In genomic region chr15:91063845-91064244, GRCm38 (mm10) we compare ENCODE assay signal across 20 mouse cellular contexts. TPM values are rescaled to one million over a fixed set of nuclear protein-coding genes. Genes with fewer than 3 reads are reported as not detected.
A peak's percentile ranks its signal among the peaks of the same experiment; 100 is the strongest.
DNase-seq lines count a peak whose midpoint lies in the region; ATAC-seq and TF ChIP-seq lines count a peak whose summit lies in the region.
"Had no signal": no experiment of that assay in that cellular context is flagged by ENCODE, and none has a peak within 500 bp of the region (broad histone marks: within the 10 kb centered on the region; RNA-seq: fewer than 3 reads in every experiment).

No protein-coding gene starts in this region.

- H3K27ac ChIP-seq in hindbrain, embryonic 15.5 days (replicated peaks): no peak overlapping the region; the same call in 1 of the 2 replicates
- no peak overlapping the region for H3K27ac ChIP-seq in hindbrain, embryonic 12.5 days
- peak overlapping the region; percentile 69 for H3K27ac ChIP-seq in forebrain, embryonic 10.5 days
- peak overlapping the region; percentile 52 for H3K27ac ChIP-seq in hindbrain, postnatal 0 days
- H3K27ac ChIP-seq in intestine, embryonic 15.5 days: no peak overlapping the region
- H3K27ac ChIP-seq: gastrocnemius, adult 2 months; heart, adult 2 months; neural tube, embryonic 15.5 days had no signal

- H3K9ac ChIP-seq in hindbrain, embryonic 15.5 days: no peak overlapping the region
- no peak overlapping the region for H3K9ac ChIP-seq in hindbrain, embryonic 12.5 days
- H3K9ac ChIP-seq in hindbrain, postnatal 0 days (replicated peaks; ENCODE audit: low read length): no peak overlapping the region
- H3K9ac ChIP-seq in intestine, embryonic 15.5 days: no peak overlapping the region
- H3K9ac ChIP-seq: liver, postnatal 0 days; neural tube, embryonic 15.5 days had no signal

- H3K4me3 ChIP-seq in hindbrain, embryonic 15.5 days: no peak overlapping the region
- no peak overlapping the region for H3K4me3 ChIP-seq in hindbrain, embryonic 12.5 days
- no peak overlapping the region for H3K4me3 ChIP-seq in forebrain, embryonic 10.5 days
- no peak overlapping the region for H3K4me3 ChIP-seq in hindbrain, postnatal 0 days (ENCODE audit: low read length)
- H3K4me3 ChIP-seq in intestine, embryonic 15.5 days (replicated peaks): no peak overlapping the region
- H3K4me3 ChIP-seq: erythroblast, embryonic 14.5 days; gastrocnemius, adult 2 months; heart, adult 2 months; neural tube, embryonic 15.5 days had no signal

- peaks cover 4% of the 10 kb centered on the region; the same call in 1 of the 2 replicates for H3K4me1 ChIP-seq in hindbrain, embryonic 15.5 days (replicated peaks)
- 0 out of 2 replicates have a peak, but pooled peaks cover 2% of the 10 kb centered on the region for H3K4me1 ChIP-seq in hindbrain, embryonic 12.5 days
- peaks cover 13% of the 10 kb centered on the region for H3K4me1 ChIP-seq in forebrain, embryonic 10.5 days
- no peaks in the 10 kb centered on the region for H3K4me1 ChIP-seq in hindbrain, postnatal 0 days (ENCODE audit: insufficient read depth, low read length)
- H3K4me1 ChIP-seq in intestine, embryonic 15.5 days (replicated peaks): no peaks in the 10 kb centered on the region

- peak; percentile 51 for ATAC-seq in hindbrain, embryonic 15.5 days (ENCODE audit: low FRiP score, low read depth)
- ATAC-seq in hindbrain, embryonic 12.5 days (ENCODE audit: low FRiP score): no peak
- peak; percentile 89 for ATAC-seq in hindbrain, postnatal 0 days
- no peak for ATAC-seq in intestine, embryonic 15.5 days
- no peak for ATAC-seq in erythroblast, adult 5-6 weeks (replicated peaks; ENCODE audit: low FRiP score, poor library complexity, severe bottlenecking)
- ATAC-seq: inflammation-experienced regulatory T-cells, adult 6 months; liver, postnatal 0 days had no signal

- DNase-seq in Muller cell, postnatal 12 days (ENCODE audit: inconsistent ontology term): peak; percentile 27
- no peak for DNase-seq in forebrain, embryonic 10.5 days (ENCODE audit: extremely low spot score, low spot score)
- DNase-seq in hindbrain, postnatal 0 days (ENCODE audit: low spot score): peak; percentile 79
- no peak for DNase-seq in left cerebral cortex, adult 8-10 months (ENCODE audit: low spot score in 2 of 2)
- DNase-seq: adrenal gland, adult 8-10 months; cerebellum, adult 18-20 months; embryo, embryonic 11 days; gastrocnemius, adult 2 months; heart, adult 2 months; liver, postnatal 0 days; right cerebral cortex, adult 18-20 months; spleen, adult 18-20 months had no signal

- WGBS in hindbrain, embryonic 15.5 days: 59% methylated on average over 7 of the region's 7 CpGs
- WGBS in hindbrain, embryonic 12.5 days: 67% methylated on average over 7 of the region's 7 CpGs
- 63% methylated on average over 7 of the region's 7 CpGs for WGBS in forebrain, embryonic 10.5 days
- 42% methylated on average over 7 of the region's 7 CpGs for WGBS in hindbrain, postnatal 0 days
- WGBS in intestine, embryonic 15.5 days: 72% methylated on average over 7 of the region's 7 CpGs

- H3K27me3 ChIP-seq in hindbrain, embryonic 15.5 days: no peaks in the 10 kb centered on the region
- H3K27me3 ChIP-seq in hindbrain, embryonic 12.5 days: no peaks in the 10 kb centered on the region
- H3K27me3 ChIP-seq in forebrain, embryonic 10.5 days (ENCODE audit: poor library complexity, severe bottlenecking): no peaks in the 10 kb centered on the region
- no peaks in the 10 kb centered on the region for H3K27me3 ChIP-seq in hindbrain, postnatal 0 days (ENCODE audit: insufficient read depth, low read length)
- no peaks in the 10 kb centered on the region for H3K27me3 ChIP-seq in intestine, embryonic 15.5 days (replicated peaks)
- H3K27me3 ChIP-seq: neural tube, embryonic 15.5 days had no signal

- H3K4me2 ChIP-seq in hindbrain, embryonic 15.5 days: no peak overlapping the region
- no peak overlapping the region for H3K4me2 ChIP-seq in hindbrain, embryonic 12.5 days (replicated peaks)
- no peak overlapping the region for H3K4me2 ChIP-seq in hindbrain, postnatal 0 days (ENCODE audit: low read depth, low read length)
- H3K4me2 ChIP-seq in intestine, embryonic 15.5 days (replicated peaks): no peak overlapping the region
- H3K4me2 ChIP-seq: neural tube, embryonic 15.5 days had no signal

- H3K9me3 ChIP-seq in hindbrain, embryonic 15.5 days: no peaks in the 10 kb centered on the region
- 0 out of 2 replicates have a peak, but pooled peaks cover 5% of the 10 kb centered on the region for H3K9me3 ChIP-seq in hindbrain, embryonic 12.5 days (replicated peaks)
- peaks cover 4% of the 10 kb centered on the region; the same call in 1 of the 2 replicates for H3K9me3 ChIP-seq in forebrain, embryonic 10.5 days
- H3K9me3 ChIP-seq in hindbrain, postnatal 0 days (ENCODE audit: low read length): no peaks in the 10 kb centered on the region
- no peaks in the 10 kb centered on the region for H3K9me3 ChIP-seq in intestine, embryonic 15.5 days
- H3K9me3 ChIP-seq: neural tube, embryonic 15.5 days had no signal

- no peaks in the 10 kb centered on the region for H3K36me3 ChIP-seq in hindbrain, embryonic 15.5 days
- H3K36me3 ChIP-seq in hindbrain, embryonic 12.5 days: no peaks in the 10 kb centered on the region
- no peaks in the 10 kb centered on the region for H3K36me3 ChIP-seq in forebrain, embryonic 10.5 days (replicated peaks)
- H3K36me3 ChIP-seq in hindbrain, postnatal 0 days (ENCODE audit: insufficient read depth, low read length): no peaks in the 10 kb centered on the region
- no peaks in the 10 kb centered on the region for H3K36me3 ChIP-seq in intestine, embryonic 15.5 days
- H3K36me3 ChIP-seq: G1E; neural tube, embryonic 15.5 days had no signal

- no peak for TF ChIP-seq CTCF in hindbrain, postnatal 0 days (IDR thresholded peaks at IDR 0.05; ENCODE audit: low read depth)

RNA-seq across cellular contexts. Expression of gene Kif21a, which starts 14.1 kb away (rescaled TPM):
- 42.8 and 47.5 TPM in 2 replicates for polyA plus RNA-seq in hindbrain, embryonic 15.5 days (2015; fragmentation: Nextera tagmentation; extraction: Ambion mirVana)
- 38.6 and 39.7 TPM in 2 replicates for polyA plus RNA-seq in hindbrain, embryonic 12.5 days (2016; fragmentation: Nextera tagmentation; extraction: Ambion mirVana)
- 26.7 and 26.8 TPM in 2 replicates for polyA plus RNA-seq in forebrain, embryonic 10.5 days (2016; fragmentation: Nextera tagmentation; extraction: Ambion mirVana)
- 42.1 and 54.4 TPM in 2 replicates for total RNA-seq in hindbrain, postnatal 0 days (2014; rRNA removed)
- 29.3 and 31.2 TPM in 2 replicates for polyA plus RNA-seq in hindbrain, postnatal 0 days (2015; fragmentation: Nextera tagmentation; extraction: Ambion mirVana)
- polyA plus RNA-seq in intestine, embryonic 15.5 days (2015; fragmentation: Nextera tagmentation; extraction: Ambion mirVana): 10.9 and 11.1 TPM in 2 replicates
- not detected in 2 replicates for total RNA-seq in erythroblast, adult 5-6 weeks (2015; ENCODE audit: low replicate concordance)
- total RNA-seq in erythroblast, adult 5-6 weeks (2017; ENCODE audit: low replicate concordance): 0.98 TPM in 1 of 2 replicates, not detected in the other
- total RNA-seq in left cerebral cortex, adult 8-10 months (2022): 100 to 1,000 TPM; 130 to 143 (median 135) TPM
- total RNA-seq: G1E had no signal
- polyA plus RNA-seq: G1E; inflammation-experienced regulatory T-cells, adult 6 months had no signal

Comparison
In these comparisons a context has a peak if more than half of its experiments do, and no peak if none do; other contexts are left out.
1. ATAC-seq: peak in hindbrain, embryonic 15.5 days (single experiment) and hindbrain, postnatal 0 days (single experiment); none in hindbrain, embryonic 12.5 days (single experiment), intestine, embryonic 15.5 days (single experiment) and erythroblast, adult 5-6 weeks (single experiment).
2. H3K27ac ChIP-seq: peak in forebrain, embryonic 10.5 days (single experiment) and hindbrain, postnatal 0 days (single experiment); none in hindbrain, embryonic 15.5 days (single experiment), hindbrain, embryonic 12.5 days (single experiment) and intestine, embryonic 15.5 days (single experiment).
3. DNase-seq: peak in Muller cell, postnatal 12 days (single experiment) and hindbrain, postnatal 0 days (single experiment); none in forebrain, embryonic 10.5 days (single experiment) and left cerebral cortex, adult 8-10 months (0 of 2).